Mouse (Mus musculus) lung, embryonic 16.5 days (tissue): ENCODE data around the gene Col26a1. TPM values are rescaled to one million over a fixed set of nuclear protein-coding genes. Genes with fewer than 3 reads are reported as not detected.

Experiments used
- ATAC-seq: fragments of 200-750 bp; cut with Nextera tagmentation; 2 replicates; pipeline ENCODE4 v1.8.0; 2017; ENCODE audit warnings: low read depth, mild to moderate bottlenecking, moderate library complexity
- H3K27ac ChIP-seq: fragments of 300-500 bp; sonication (generic); 2 replicates; pipeline ENCODE4 v1.5.1; 2014; ENCODE audit warnings: mild to moderate bottlenecking, control low read depth, low read length
- H3K27me3 ChIP-seq: fragments of 300-500 bp; sonication (generic); 2 replicates; pipeline ENCODE4 v1.6.1; 2014; ENCODE audit warnings: low read depth, low read length, mixed read lengths; ENCODE audit not compliant: control insufficient read depth, insufficient read depth
- H3K36me3 ChIP-seq: fragments of 300-500 bp; sonication (generic); 2 replicates; pipeline ENCODE4 v1.6.1; 2014; ENCODE audit warnings: low read length; ENCODE audit not compliant: control insufficient read depth, insufficient read depth
- H3K4me1 ChIP-seq: fragments of 300-500 bp; sonication (generic); replicated peaks from 2 replicates; pipeline ENCODE4 v1.6.1; 2014; ENCODE audit warnings: low read length, mixed read lengths; ENCODE audit not compliant: control insufficient read depth, insufficient read depth
- H3K4me2 ChIP-seq: fragments of 300-500 bp; sonication (generic); 2 replicates; pipeline ENCODE4 v1.6.1; 2014; ENCODE audit warnings: low read depth, low read length, control low read depth
- H3K4me3 ChIP-seq: fragments of 300-500 bp; sonication (generic); 2 replicates; pipeline ENCODE4 v1.5.1; 2014; ENCODE audit warnings: mild to moderate bottlenecking, low read length, control low read depth
- H3K9ac ChIP-seq: fragments of 300-500 bp; sonication (generic); 2 replicates; pipeline ENCODE4 v1.6.1; 2014; ENCODE audit warnings: low read length, control low read depth
- H3K9me3 ChIP-seq: fragments of 300-500 bp; sonication (generic); 2 replicates; pipeline ENCODE4 v1.6.1; 2016; ENCODE audit warnings: low read length; ENCODE audit not compliant: control insufficient read depth
- WGBS: fragments of 180-500 bp; shearing (Covaris S2); extraction: QIAGEN DNeasy Blood & Tissue Kit; methylation state at CpG from one replicate; pipeline ENCODE4 v1.1.7; 2014; 5-methylcytosine and 5-hydroxymethylcytosine counted together
- polyA plus RNA-seq: library from polyadenylated mRNA; unstranded; fragments of >200 nt; fragmentation: Nextera tagmentation; extraction: Ambion mirVana; gene quantifications from 2 replicates; pipeline ENCODE4 v1.2.1, GENCODE M21; 2015

The Col26a1 gene
- polyA plus RNA-seq, 1 experiment from 2014 or later, result 5.9 TPM

GRCm38 (mm10) chr5:136714879-136715278, 168.1 kb downstream of the Col26a1 start:
- ATAC-seq, result no peak
- no peak overlapping the region for H3K4me3 ChIP-seq
- no peak overlapping the region for H3K9ac ChIP-seq
- no peak overlapping the region for H3K27ac ChIP-seq
- no peaks in the 10 kb centered on the region for H3K9me3 ChIP-seq
- H3K36me3 ChIP-seq, result no peaks in the 10 kb centered on the region
- H3K4me2 ChIP-seq, result peak overlapping the region; percentile 45
- no peaks in the 10 kb centered on the region for H3K27me3 ChIP-seq
- H3K4me1 ChIP-seq, result peaks cover 10% of the 10 kb centered on the region
- 24% methylated on average over 11 of the region's 11 CpGs for WGBS

GRCm38 (mm10) chr5:136714232-136714875, 168.7 kb downstream of the Col26a1 start:
- peak overlapping the region; percentile 45 for H3K4me2 ChIP-seq
- WGBS, result 18% methylated on average over 31 of the region's 32 CpGs
- no peaks in the 10 kb centered on the region for H3K27me3 ChIP-seq
- H3K9ac ChIP-seq, result peak overlapping the region; percentile 52
- H3K4me3 ChIP-seq, result peak overlapping the region; percentile 22; the same call in 1 of the 2 replicates
- H3K4me1 ChIP-seq, result peaks cover 12% of the 10 kb centered on the region
- H3K27ac ChIP-seq, result peak overlapping the region; percentile 50
- ATAC-seq, result no peak
- no peaks in the 10 kb centered on the region for H3K9me3 ChIP-seq
- H3K36me3 ChIP-seq, result no peaks in the 10 kb centered on the region

GRCm38 (mm10) chr5:136710742-136711141, 172.3 kb downstream of the Col26a1 start:
- ATAC-seq, result peak; percentile 91
- WGBS, result 22% methylated on average over 4 of the region's 4 CpGs
- Histone ChIP-seq H3K27me3 (no peaks in the 10 kb centered on the region), H3K9ac (no peak overlapping the region), H3K4me1 (peaks cover 15% of the 10 kb centered on the region), H3K4me2 (no peak overlapping the region), H3K9me3 (no peaks in the 10 kb centered on the region), H3K27ac (peak overlapping the region; percentile 75), H3K4me3 (no peak overlapping the region), H3K36me3 (no peaks in the 10 kb centered on the region)

GRCm38 (mm10) chr5:136708116-136708515, 174.9 kb downstream of the Col26a1 start:
- 64% methylated on average over 12 of the region's 12 CpGs for WGBS
- Histone ChIP-seq H3K9ac (no peak overlapping the region), H3K9me3 (no peaks in the 10 kb centered on the region), H3K36me3 (no peaks in the 10 kb centered on the region), H3K4me1 (peaks cover 5% of the 10 kb centered on the region), H3K4me3 (no peak overlapping the region), H3K4me2 (no peak overlapping the region), H3K27ac (no peak overlapping the region), H3K27me3 (no peaks in the 10 kb centered on the region)
- no peak for ATAC-seq

- Histone ChIP-seq H3K27ac (no peak overlapping the region), H3K9me3 (no peaks in the 10 kb centered on the region), H3K9ac (no peak overlapping the region), H3K4me3 (no peak overlapping the region), H3K4me2 (no peak overlapping the region), H3K27me3 (no peaks in the 10 kb centered on the region), H3K4me1 (peaks cover 5% of the 10 kb centered on the region), H3K36me3 (no peaks in the 10 kb centered on the region)
- ATAC-seq, result no peak
- 0% methylated on average over 9 of the region's 9 CpGs for WGBS
Observed at GRCm38 (mm10) chr5:136706803-136707202, 176.2 kb downstream of the Col26a1 start.

GRCm38 (mm10) chr5:136705532-136705931, 177.5 kb downstream of the Col26a1 start:
- 96% methylated on average over 3 of the region's 3 CpGs for WGBS
- ATAC-seq, result no peak

GRCm38 (mm10) chr5:136704151-136704550, 178.9 kb downstream of the Col26a1 start:
- Histone ChIP-seq H3K9ac (no peak overlapping the region), H3K27me3 (no peaks in the 10 kb centered on the region), H3K36me3 (no peaks in the 10 kb centered on the region), H3K4me1 (peaks cover 3% of the 10 kb centered on the region; the same call in 1 of the 2 replicates), H3K4me2 (no peak overlapping the region), H3K27ac (no peak overlapping the region), H3K4me3 (no peak overlapping the region), H3K9me3 (no peaks in the 10 kb centered on the region)
- ATAC-seq, result no peak
- 87% methylated on average over 8 of the region's 8 CpGs for WGBS

More at GRCm38 (mm10) chr5:136705532-136705931, 177.5 kb downstream of the Col26a1 start:
- H3K4me3 ChIP-seq, result no peak overlapping the region
- H3K4me2 ChIP-seq, result no peak overlapping the region
- H3K4me1 ChIP-seq, result peaks cover 5% of the 10 kb centered on the region; the same call in 1 of the 2 replicates
- H3K27ac ChIP-seq, result no peak overlapping the region
- H3K9me3 ChIP-seq, result no peaks in the 10 kb centered on the region
- no peaks in the 10 kb centered on the region for H3K27me3 ChIP-seq
- H3K9ac ChIP-seq, result no peak overlapping the region
- no peaks in the 10 kb centered on the region for H3K36me3 ChIP-seq

- Histone ChIP-seq H3K27me3 (no peaks in the 10 kb centered on the region), H3K4me2 (no peak overlapping the region), H3K36me3 (no peaks in the 10 kb centered on the region), H3K9ac (no peak overlapping the region), H3K9me3 (no peaks in the 10 kb centered on the region), H3K27ac (no peak overlapping the region), H3K4me3 (no peak overlapping the region), H3K4me1 (peaks cover 3% of the 10 kb centered on the region; the same call in 1 of the 2 replicates)
- 46% methylated on average over 3 of the region's 3 CpGs for WGBS
- no peak for ATAC-seq
Observed at GRCm38 (mm10) chr5:136703751-136704150, 179.3 kb downstream of the Col26a1 start.

- Histone ChIP-seq H3K36me3 (no peaks in the 10 kb centered on the region), H3K27ac (no peak overlapping the region), H3K27me3 (no peaks in the 10 kb centered on the region), H3K4me2 (no peak overlapping the region), H3K4me1 (no peaks in the 10 kb centered on the region; the same call in 1 of the 2 replicates), H3K9me3 (no peaks in the 10 kb centered on the region), H3K9ac (no peak overlapping the region), H3K4me3 (no peak overlapping the region)
- peak; percentile 71; the same call in 1 of the 2 replicates for ATAC-seq
- WGBS, result 49% methylated on average over 3 of the region's 3 CpGs
Observed at GRCm38 (mm10) chr5:136702159-136702725, 180.8 kb downstream of the Col26a1 start.
